Mouse (Mus musculus) heart, embryonic 13.5 days (tissue): ENCODE measurements around the gene Shisal2b. TPM values are rescaled to one million over a fixed set of nuclear protein-coding genes. Genes with fewer than 3 reads are reported as not detected.
A peak's percentile ranks its signal among the peaks of the same experiment; 100 is the strongest.
"Not testable (repeated sequence)": the region's sequence is repeated elsewhere in the genome, so short reads cannot be mapped to it uniquely, and the experiment has no call there.

Source experiments
- ATAC-seq: fragments of 200-750 bp; cut with Nextera tagmentation; 2 replicates; pipeline ENCODE4 v1.8.0; 2017; ENCODE audit warnings: moderate TSS enrichment; ENCODE audit not compliant: insufficient number of reproducible peaks, low FRiP score, low TSS enrichment; ENCODE audit errors: extremely low read depth
- H3K27ac ChIP-seq: fragments of 300-500 bp; sonication (generic); replicated peaks from 2 replicates; pipeline ENCODE4 v1.5.1; 2015; ENCODE audit warnings: moderate library complexity, mild to moderate bottlenecking, inconsistent platforms
- H3K27me3 ChIP-seq: fragments of 300-500 bp; sonication (generic); replicated peaks from 2 replicates; pipeline ENCODE4 v1.6.1; 2015; ENCODE audit warnings: mild to moderate bottlenecking, inconsistent platforms
- H3K36me3 ChIP-seq: fragments of 300-500 bp; sonication (generic); 2 replicates; pipeline ENCODE4 v1.6.1; 2015; ENCODE audit warnings: mild to moderate bottlenecking, inconsistent platforms
- H3K4me1 ChIP-seq: fragments of 300-500 bp; sonication (generic); 2 replicates; pipeline ENCODE4 v1.6.1; 2015; ENCODE audit warnings: inconsistent platforms
- H3K4me2 ChIP-seq: fragments of 300-500 bp; sonication (generic); 2 replicates; pipeline ENCODE4 v1.6.1; 2015; ENCODE audit warnings: inconsistent platforms, mild to moderate bottlenecking, moderate library complexity
- H3K4me3 ChIP-seq: fragments of 300-500 bp; sonication (generic); 2 replicates; pipeline ENCODE4 v1.5.1; 2015; ENCODE audit warnings: moderate library complexity, mild to moderate bottlenecking, inconsistent platforms
- H3K9ac ChIP-seq: fragments of 300-500 bp; sonication (generic); 2 replicates; pipeline ENCODE4 v1.6.1; 2015; ENCODE audit warnings: inconsistent platforms, mild to moderate bottlenecking, moderate library complexity
- H3K9me3 ChIP-seq: fragments of 300-500 bp; sonication (generic); 2 replicates; pipeline ENCODE4 v1.6.1; 2016; ENCODE audit warnings: inconsistent platforms
- WGBS: fragments of 180-500 bp; shearing (Covaris S2); methylation state at CpG from one replicate; pipeline ENCODE4 v1.1.7; 2015; ENCODE audit warnings: mixed read lengths; 5-methylcytosine and 5-hydroxymethylcytosine counted together
- polyA plus RNA-seq: library from polyadenylated mRNA; unstranded; fragments of >200 nt; fragmentation: Nextera tagmentation; extraction: Ambion mirVana; gene quantifications from 2 replicates; pipeline ENCODE4 v1.2.1, GENCODE M21; 2015

Shisal2b gene
- polyA plus RNA-seq: 0.25 TPM in 2 replicates

GRCm38 (mm10) chr13:104863127-104863979 lies at the start of gene Shisal2b:
Gene Shisal2b (minus strand): TSS chr13:104863893.
- no peaks in the 10 kb centered on the region for H3K36me3 ChIP-seq
- WGBS: 3% methylated on average over 38 of the region's 38 CpGs
- no peak within 1 kb of the TSS for H3K27ac ChIP-seq
- peak within 1 kb of the TSS; percentile 73 for H3K9ac ChIP-seq
- H3K4me3 ChIP-seq: peak within 1 kb of the TSS; percentile 60
- H3K27me3 ChIP-seq: peaks cover 29% of the 10 kb centered on the region
- peak within 1 kb of the TSS; percentile 92 for H3K4me2 ChIP-seq
- ATAC-seq: no peak; the same call in 1 of the 2 replicates
- peaks cover 7% of the 10 kb centered on the region; the same call in 1 of the 2 replicates for H3K4me1 ChIP-seq
- no peaks in the 10 kb centered on the region for H3K9me3 ChIP-seq

DNA sequence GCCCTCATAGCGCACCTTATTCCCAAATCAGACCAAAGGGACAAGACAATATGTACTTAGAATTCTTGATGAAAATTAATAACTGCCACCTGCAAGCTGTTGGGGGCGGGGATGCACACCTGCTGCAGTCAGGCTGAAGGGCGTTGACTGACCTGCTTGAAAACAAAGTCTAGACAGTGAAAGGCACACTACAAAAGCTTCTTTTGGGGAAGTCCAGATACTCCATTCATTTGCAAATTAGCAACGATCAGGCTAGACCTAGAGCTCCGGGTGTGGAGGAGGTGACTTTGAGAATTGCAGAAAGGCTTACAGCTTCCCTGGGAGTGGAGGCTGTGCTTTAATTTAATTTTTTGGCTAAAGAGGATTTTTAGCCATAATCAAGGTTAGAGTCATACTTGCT lies 47.9 kb upstream of the Shisal2b start:
- not testable (repeated sequence) for H3K36me3 ChIP-seq, H3K9ac ChIP-seq, ATAC-seq, H3K9me3 ChIP-seq, H3K4me3 ChIP-seq, H3K27me3 ChIP-seq, H3K4me2 ChIP-seq, H3K27ac ChIP-seq, H3K4me1 ChIP-seq
- 79% methylated on average over 5 of the region's 5 CpGs for WGBS

DNA sequence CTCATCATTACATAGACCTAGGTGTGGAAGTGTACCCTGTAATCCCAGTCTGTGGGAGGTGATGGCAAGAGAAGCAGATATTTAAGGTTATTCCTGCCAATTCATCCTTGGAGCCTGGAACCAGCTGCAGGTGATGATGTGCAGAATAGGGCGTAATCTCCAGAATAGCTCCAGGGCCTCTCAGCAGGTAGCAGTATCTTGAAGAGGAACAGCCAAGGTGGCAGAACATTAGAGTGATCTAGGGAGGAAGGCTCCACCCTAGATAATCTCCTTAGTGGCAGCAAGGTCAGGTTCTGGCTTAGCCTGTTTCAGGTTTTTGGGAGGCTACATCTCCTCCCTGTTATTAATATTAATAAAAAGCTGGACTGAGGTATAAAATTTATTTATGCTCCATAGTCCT lies 47.3 kb upstream of the Shisal2b start:
- 94% methylated on average over 1 of the region's 1 CpGs for WGBS
- H3K4me3 ChIP-seq, H3K27me3 ChIP-seq, H3K9me3 ChIP-seq, H3K4me2 ChIP-seq, H3K9ac ChIP-seq, ATAC-seq, H3K4me1 ChIP-seq, H3K27ac ChIP-seq, H3K36me3 ChIP-seq: not testable (repeated sequence)

DNA sequence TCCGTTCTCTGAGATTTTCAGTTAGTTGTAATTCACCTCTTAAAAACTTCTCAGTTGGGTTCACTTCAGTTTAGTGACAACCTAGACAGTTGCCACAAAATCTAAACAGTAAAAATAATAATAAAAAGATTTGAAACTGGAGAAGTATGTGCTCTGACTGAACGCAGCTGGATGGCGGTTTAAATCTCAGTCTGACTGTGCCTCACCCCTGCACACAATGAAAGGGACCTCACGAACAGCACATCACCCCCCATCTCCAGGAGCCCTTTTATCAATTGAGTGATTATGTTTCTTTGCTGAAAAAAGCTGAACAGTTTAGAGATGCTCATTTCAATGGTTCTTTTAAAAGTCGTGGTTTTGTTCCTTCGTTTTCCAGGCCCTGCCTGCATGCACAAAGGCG lies 45.0 kb upstream of the Shisal2b start:
- Histone ChIP-seq H3K4me2 (no peak overlapping the region), H3K27ac (no peak overlapping the region), H3K4me1 (peaks cover 8% of the 10 kb centered on the region), H3K9ac (no peak overlapping the region), H3K27me3 (no peaks in the 10 kb centered on the region), H3K4me3 (no peak overlapping the region), H3K36me3 (no peaks in the 10 kb centered on the region), H3K9me3 (no peaks in the 10 kb centered on the region)
- ATAC-seq: no peak
- 55% methylated on average over 7 of the region's 7 CpGs for WGBS

DNA sequence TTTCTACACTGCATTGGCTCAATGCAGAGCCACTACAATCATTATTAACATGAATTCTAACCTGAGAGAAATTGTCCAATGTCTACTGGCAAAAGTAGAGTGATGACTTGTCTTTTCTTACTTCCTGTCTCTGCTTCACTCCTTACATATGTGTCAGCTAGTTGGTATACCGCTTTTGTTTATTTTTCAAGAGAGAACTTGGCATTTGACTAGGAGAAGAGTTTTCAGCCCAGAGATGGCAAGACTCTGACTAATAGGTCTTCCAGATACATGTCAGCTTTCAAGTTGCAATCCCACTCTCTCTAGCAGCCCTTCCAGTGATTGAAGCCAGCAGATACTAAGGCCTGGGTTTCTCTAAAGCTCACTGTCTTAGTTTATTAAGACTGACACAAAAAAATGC lies 31.1 kb upstream of the Shisal2b start:
- WGBS: 68% methylated on average over 1 of the region's 1 CpGs
- peaks cover 3% of the 10 kb centered on the region; the same call in 1 of the 2 replicates for H3K9me3 ChIP-seq

GRCm38 (mm10) chr13:104892337-104892736 lies 28.6 kb upstream of the Shisal2b start:
- H3K36me3 ChIP-seq: no peaks in the 10 kb centered on the region
- no peak for ATAC-seq
- no peak overlapping the region for H3K9ac ChIP-seq
- H3K4me3 ChIP-seq: no peak overlapping the region
- no peak overlapping the region for H3K27ac ChIP-seq
- 32% methylated on average over 4 of the region's 4 CpGs for WGBS
- no peaks in the 10 kb centered on the region for H3K9me3 ChIP-seq
- H3K4me2 ChIP-seq: no peak overlapping the region
- no peaks in the 10 kb centered on the region for H3K4me1 ChIP-seq
- no peaks in the 10 kb centered on the region for H3K27me3 ChIP-seq

More for the DNA sequence above, 31.1 kb upstream of the Shisal2b start:
- Histone ChIP-seq H3K9ac (no peak overlapping the region), H3K4me2 (no peak overlapping the region), H3K4me1 (no peaks in the 10 kb centered on the region), H3K27ac (no peak overlapping the region), H3K4me3 (no peak overlapping the region), H3K27me3 (no peaks in the 10 kb centered on the region), H3K36me3 (no peaks in the 10 kb centered on the region)
- no peak for ATAC-seq

- Histone ChIP-seq H3K4me1 (peaks cover 5% of the 10 kb centered on the region), H3K4me3 (no peak overlapping the region), H3K4me2 (no peak overlapping the region), H3K9me3 (no peaks in the 10 kb centered on the region), H3K36me3 (no peaks in the 10 kb centered on the region), H3K27me3 (no peaks in the 10 kb centered on the region), H3K27ac (no peak overlapping the region), H3K9ac (no peak overlapping the region)
- no peak for ATAC-seq
- WGBS: 70% methylated on average over 8 of the region's 8 CpGs
Observed at GRCm38 (mm10) chr13:104886308-104887032, 22.8 kb upstream of the Shisal2b start.

- 18% methylated on average over 16 of the region's 16 CpGs for WGBS
- ATAC-seq: no peak; the same call in 1 of the 2 replicates
- no peak overlapping the region for H3K4me2 ChIP-seq
- H3K36me3 ChIP-seq: no peaks in the 10 kb centered on the region
- H3K27ac ChIP-seq: no peak overlapping the region
- H3K9me3 ChIP-seq: no peaks in the 10 kb centered on the region
- H3K27me3 ChIP-seq: no peaks in the 10 kb centered on the region
- peaks cover 5% of the 10 kb centered on the region for H3K4me1 ChIP-seq
- H3K9ac ChIP-seq: no peak overlapping the region
- H3K4me3 ChIP-seq: no peak overlapping the region
Observed at GRCm38 (mm10) chr13:104883566-104884249, 20.0 kb upstream of the Shisal2b start.

DNA sequence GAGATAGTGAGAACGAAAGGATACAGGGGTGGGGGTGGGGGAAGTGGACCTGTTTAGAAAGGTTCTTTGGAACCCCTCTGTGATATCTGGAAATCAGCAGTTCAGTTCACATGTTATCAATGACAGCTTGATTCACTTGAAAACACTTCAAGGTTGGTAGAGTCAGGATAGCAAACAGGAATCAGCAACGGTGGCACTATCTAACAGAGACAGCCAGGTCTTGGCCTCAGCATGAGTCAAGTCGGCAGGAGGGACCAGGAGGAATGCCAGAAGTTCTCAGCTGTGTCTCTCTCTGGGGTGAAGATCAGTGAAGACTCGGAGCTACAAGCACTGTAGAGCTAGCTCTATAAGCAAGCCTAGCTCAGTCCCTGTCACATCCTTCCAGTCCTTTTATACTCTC lies 14.8 kb upstream of the Shisal2b start:
- no peaks in the 10 kb centered on the region for H3K9me3 ChIP-seq
- no peak for ATAC-seq
- H3K9ac ChIP-seq: no peak overlapping the region
- no peak overlapping the region for H3K27ac ChIP-seq
- no peak overlapping the region for H3K4me2 ChIP-seq
- H3K4me3 ChIP-seq: no peak overlapping the region
- no peaks in the 10 kb centered on the region for H3K27me3 ChIP-seq
- H3K36me3 ChIP-seq: no peaks in the 10 kb centered on the region
- no peaks in the 10 kb centered on the region for H3K4me1 ChIP-seq
- WGBS: 32% methylated on average over 4 of the region's 4 CpGs

DNA sequence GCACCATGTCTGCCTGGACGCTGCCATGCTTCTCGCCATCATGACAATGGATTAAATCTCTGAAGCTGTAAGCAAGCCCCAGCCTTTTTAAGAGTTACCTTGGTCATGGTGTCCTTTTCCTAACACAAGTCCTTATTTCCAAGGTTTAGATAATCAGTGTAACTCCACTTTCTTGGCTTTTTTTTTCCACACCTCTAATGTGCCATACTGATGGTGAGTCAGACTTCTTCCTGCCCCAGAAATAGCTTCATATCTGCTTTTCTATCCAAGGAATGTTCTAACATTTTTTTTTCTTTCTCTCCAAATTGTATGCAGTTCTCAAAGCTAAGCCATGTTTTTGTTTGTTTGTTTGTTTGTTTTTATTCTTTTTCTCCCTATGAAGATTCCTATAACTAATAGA lies 6.2 kb upstream of the Shisal2b start:
- Histone ChIP-seq H3K27me3 (peaks cover 6% of the 10 kb centered on the region), H3K9ac (no peak overlapping the region), H3K4me1 (no peaks in the 10 kb centered on the region), H3K27ac (no peak overlapping the region), H3K36me3 (no peaks in the 10 kb centered on the region), H3K9me3 (no peaks in the 10 kb centered on the region), H3K4me3 (no peak overlapping the region), H3K4me2 (no peak overlapping the region)
- 93% methylated on average over 2 of the region's 2 CpGs for WGBS
- ATAC-seq: no peak

- peaks cover 22% of the 10 kb centered on the region for H3K27me3 ChIP-seq
- ATAC-seq: no peak
- no peaks in the 10 kb centered on the region for H3K36me3 ChIP-seq
- H3K4me3 ChIP-seq: no peak overlapping the region
- 76% methylated on average over 5 of the region's 5 CpGs for whole genome bisulfite sequencing
- no peak overlapping the region for H3K27ac ChIP-seq
- no peak overlapping the region for H3K9ac ChIP-seq
- peaks cover 7% of the 10 kb centered on the region; the same call in 1 of the 2 replicates for H3K4me1 ChIP-seq
- no peak overlapping the region for H3K4me2 ChIP-seq
- no peaks in the 10 kb centered on the region for H3K9me3 ChIP-seq
Observed at GRCm38 (mm10) chr13:104866726-104867125, 3.0 kb upstream of the Shisal2b start.
